Mouse (Mus musculus) liver, postnatal 0 days (tissue): ENCODE measurements at regions not wholly inside any gene's neighbourhood (a gene's known extent, or its start where the extent isn't known, plus 50 kb on each side); places are given as distances from the start of the nearest gene placed in this dataset.

ENCODE experiments used
- ATAC-seq: fragments of 200-750 bp; cut with Nextera tagmentation; 2 replicates; pipeline ENCODE4 v1.8.0; 2017; ENCODE audit warnings: mild to moderate bottlenecking, moderate library complexity
- DNase-seq: peaks from one replicate; pipeline ENCODE4 v3.0.0-alpha.2; 2016
- H3K27ac ChIP-seq: fragments of 300-500 bp; sonication (generic); 2 replicates; pipeline ENCODE4 v1.5.1; 2014; ENCODE audit warnings: antibody characterized with exemption, moderate library complexity, mild to moderate bottlenecking, low read depth
- H3K27me3 ChIP-seq: fragments of 300-500 bp; sonication (generic); 2 replicates; pipeline ENCODE4 v1.6.1; 2014; ENCODE audit warnings: low read length, control low read depth, mixed read lengths; ENCODE audit not compliant: insufficient read depth
- H3K36me3 ChIP-seq: fragments of 300-500 bp; sonication (generic); replicated peaks from 2 replicates; pipeline ENCODE4 v1.6.1; 2014; ENCODE audit warnings: mild to moderate bottlenecking, control low read depth, low read length, moderate library complexity, mixed read lengths; ENCODE audit not compliant: insufficient read depth
- H3K4me1 ChIP-seq: fragments of 300-500 bp; sonication (generic); 2 replicates; pipeline ENCODE4 v1.6.1; 2014; ENCODE audit warnings: antibody characterized with exemption, mild to moderate bottlenecking, control low read depth; ENCODE audit not compliant: insufficient read depth
- H3K4me2 ChIP-seq: fragments of 300-500 bp; sonication (generic); 2 replicates; pipeline ENCODE4 v1.6.1; 2014; ENCODE audit warnings: low read depth, mild to moderate bottlenecking, low read length, moderate library complexity, mixed read lengths
- H3K4me3 ChIP-seq: fragments of 300-500 bp; sonication (generic); 2 replicates; pipeline ENCODE4 v1.5.1; 2014; ENCODE audit warnings: low read depth, low read length
- H3K9ac ChIP-seq: fragments of 300-500 bp; sonication (generic); replicated peaks from 2 replicates; pipeline ENCODE4 v1.6.1; 2014; ENCODE audit warnings: mild to moderate bottlenecking, moderate library complexity
- H3K9me3 ChIP-seq: fragments of 300-500 bp; sonication (generic); 2 replicates; pipeline ENCODE4 v1.6.1; 2016; ENCODE audit warnings: mild to moderate bottlenecking, control low read depth, low read length, mixed read lengths
- CTCF ChIP-seq: sonication (generic); IDR thresholded peaks from 2 replicates; pipeline ENCODE4 v1.5.1; 2016; ENCODE audit warnings: antibody characterized with exemption, low read depth
- EP300 ChIP-seq: IDR thresholded peaks from 2 replicates; pipeline ENCODE4 v1.6.1; 2016; ENCODE audit warnings: antibody characterized with exemption, low read depth, mild to moderate bottlenecking
- WGBS: fragments of 180-500 bp; shearing (Covaris S2); extraction: QIAGEN DNeasy Blood & Tissue Kit; methylation state at CpG from one replicate; pipeline ENCODE4 v1.1.7; 2014; ENCODE audit not compliant: insufficient replicate concordance; 5-methylcytosine and 5-hydroxymethylcytosine counted together

GRCm38 (mm10) chr10:91882481-91882880 lies 701.4 kb upstream of the Tmpo start:
- no peak for TF ChIP-seq CTCF
- no peak for TF ChIP-seq EP300
- Histone ChIP-seq H3K4me2 (no peak overlapping the region), H3K27me3 (no peaks in the 10 kb centered on the region), H3K4me1 (no peaks in the 10 kb centered on the region), H3K9me3 (no peaks in the 10 kb centered on the region), H3K9ac (no peak overlapping the region), H3K27ac (no peak overlapping the region), H3K36me3 (no peaks in the 10 kb centered on the region), H3K4me3 (no peak overlapping the region)
- no peak for DNase-seq
- no peak for ATAC-seq
- WGBS: 67% methylated on average over 4 of the region's 4 CpGs

- H3K4me1 ChIP-seq: no peaks in the 10 kb centered on the region
- no peak overlapping the region for H3K9ac ChIP-seq
- ATAC-seq (no peak), DNase-seq (no peak)
- H3K4me3 ChIP-seq: no peak overlapping the region
- no peak overlapping the region for H3K27ac ChIP-seq
- no peaks in the 10 kb centered on the region for H3K9me3 ChIP-seq
- WGBS: 63% methylated on average over 9 of the region's 9 CpGs
- no peaks in the 10 kb centered on the region for H3K27me3 ChIP-seq
- TF ChIP-seq CTCF (no peak), EP300 (no peak)
- no peak overlapping the region for H3K4me2 ChIP-seq
- no peaks in the 10 kb centered on the region for H3K36me3 ChIP-seq
Measured at GRCm38 (mm10) chr10:91881521-91882228, 700.6 kb upstream of the Tmpo start.

- ATAC-seq: no peak
- Histone ChIP-seq H3K9me3 (no peaks in the 10 kb centered on the region), H3K27me3 (no peaks in the 10 kb centered on the region), H3K36me3 (no peaks in the 10 kb centered on the region), H3K4me1 (no peaks in the 10 kb centered on the region), H3K27ac (no peak overlapping the region), H3K9ac (no peak overlapping the region), H3K4me3 (no peak overlapping the region), H3K4me2 (no peak overlapping the region)
- TF ChIP-seq CTCF: no peak
- TF ChIP-seq EP300: no peak
- DNase-seq: no peak
- WGBS: 74% methylated on average over 3 of the region's 3 CpGs
Measured at GRCm38 (mm10) chr10:91875450-91875849, 694.3 kb upstream of the Tmpo start.

- Histone ChIP-seq H3K27ac (no peak overlapping the region), H3K27me3 (no peaks in the 10 kb centered on the region), H3K9ac (no peak overlapping the region), H3K4me3 (no peak overlapping the region), H3K4me2 (no peak overlapping the region), H3K4me1 (no peaks in the 10 kb centered on the region), H3K36me3 (no peaks in the 10 kb centered on the region), H3K9me3 (no peaks in the 10 kb centered on the region)
- no peak for DNase-seq
- ATAC-seq: no peak
- WGBS: 66% methylated on average over 4 of the region's 4 CpGs
- TF ChIP-seq CTCF: no peak
- no peak for TF ChIP-seq EP300
Measured at GRCm38 (mm10) chr10:91871244-91871643, 690.1 kb upstream of the Tmpo start.

GRCm38 (mm10) chr10:91858711-91859595 lies 677.8 kb upstream of the Tmpo start:
- Histone ChIP-seq H3K36me3 (no peaks in the 10 kb centered on the region), H3K4me2 (no peak overlapping the region), H3K4me3 (no peak overlapping the region), H3K27ac (no peak overlapping the region), H3K27me3 (no peaks in the 10 kb centered on the region), H3K9me3 (no peaks in the 10 kb centered on the region), H3K4me1 (no peaks in the 10 kb centered on the region), H3K9ac (no peak overlapping the region)
- no peak for ATAC-seq
- TF ChIP-seq EP300: no peak
- TF ChIP-seq CTCF: no peak
- 54% methylated on average over 6 of the region's 6 CpGs for WGBS
- DNase-seq: no peak

GRCm38 (mm10) chr10:91827074-91827473 lies 646.0 kb upstream of the Tmpo start:
- no peak for ATAC-seq
- Histone ChIP-seq H3K4me3 (no peak overlapping the region), H3K4me1 (no peaks in the 10 kb centered on the region), H3K9ac (no peak overlapping the region), H3K9me3 (no peaks in the 10 kb centered on the region), H3K4me2 (no peak overlapping the region), H3K27ac (no peak overlapping the region), H3K36me3 (no peaks in the 10 kb centered on the region), H3K27me3 (no peaks in the 10 kb centered on the region)
- 75% methylated on average over 3 of the region's 3 CpGs for WGBS
- TF ChIP-seq EP300: no peak
- no peak for TF ChIP-seq CTCF
- DNase-seq: no peak
